15 mouse cellular contexts compared by ENCODE assay signal in the genomic region with DNA sequence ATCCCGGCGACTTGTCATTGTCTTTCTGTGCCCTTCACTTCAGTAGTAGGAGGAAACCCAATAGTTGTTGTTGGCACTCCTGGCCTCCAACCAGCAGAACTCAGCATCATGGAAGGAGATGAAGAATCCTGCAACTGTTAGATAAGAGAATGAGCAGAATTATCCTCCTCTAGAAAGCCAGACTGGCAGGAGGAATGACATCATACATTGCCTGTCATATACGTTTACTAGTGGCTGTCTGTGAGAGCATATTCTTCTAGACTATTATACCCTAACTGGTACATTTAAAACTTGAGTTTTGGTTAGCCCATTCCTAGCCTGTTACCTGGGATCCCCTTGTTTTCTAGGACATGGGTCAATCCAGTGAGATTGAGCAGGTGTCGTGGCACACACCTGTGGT.
"Had no signal": no experiment of that assay in that cellular context is flagged by ENCODE, and none has a peak within 500 bp of the region (broad histone marks: within the 10 kb centered on the region; RNA-seq: fewer than 3 reads in every experiment).

No protein-coding gene starts in this region.

- H3K27ac ChIP-seq: kidney, postnatal 0 days; layer of hippocampus, adult 2 months; left cerebral cortex, adult 2 months; limb, embryonic 15.5 days; neural tube, embryonic 13.5 days; stomach, postnatal 0 days had no signal

- DNase-seq: kidney, adult 11 months; kidney, adult 9 months; kidney, postnatal 4 days; lung, adult 2 months; lung, postnatal 36 days; midbrain, embryonic 14.5 days; right cerebral cortex, postnatal 14 days; thymus, postnatal 4 days had no signal

- H3K9ac ChIP-seq: limb, embryonic 15.5 days; neural tube, embryonic 13.5 days had no signal

- ATAC-seq: lung, postnatal 0 days had no signal

- H3K4me1 ChIP-seq: neural tube, embryonic 13.5 days had no signal

- H3K4me3 ChIP-seq: layer of hippocampus, adult 2 months; left cerebral cortex, adult 2 months; limb, embryonic 15.5 days; neural tube, embryonic 13.5 days had no signal

- H3K4me2 ChIP-seq: limb, embryonic 15.5 days; neural tube, embryonic 13.5 days had no signal

- H3K27me3 ChIP-seq: limb, embryonic 15.5 days; neural tube, embryonic 13.5 days had no signal

- H3K36me3 ChIP-seq: limb, embryonic 15.5 days; neural tube, embryonic 13.5 days had no signal

- H3K9me3 ChIP-seq: limb, embryonic 15.5 days; neural tube, embryonic 13.5 days had no signal
